Mouse (Mus musculus): ENCODE data around the gene Fbxw4.

Gene Fbxw4

GRCm38 (mm10) chr19:45615415-45616213 lies 44.5 kb downstream of the Fbxw4 start:
- DNase-seq (ENCODE audit: low read depth) = no peak

- no peak for DNase-seq (ENCODE audit: low read depth)
These were observed 45.2 kb downstream of the Fbxw4 start for GRCm38 (mm10) chr19:45614928-45615327.

- DNase-seq (ENCODE audit: low read depth) = no peak
These were observed 45.7 kb downstream of the Fbxw4 start for GRCm38 (mm10) chr19:45614375-45614774.

- no peak for DNase-seq (ENCODE audit: low read depth)
These were observed 49.3 kb downstream of the Fbxw4 start for GRCm38 (mm10) chr19:45610823-45611222.

- no peak for DNase-seq (ENCODE audit: low read depth)
These were observed 51.3 kb downstream of the Fbxw4 start for GRCm38 (mm10) chr19:45608648-45609339.

- no peak for DNase-seq (ENCODE audit: low read depth)
These were observed 52.6 kb downstream of the Fbxw4 start for GRCm38 (mm10) chr19:45607479-45607878.

GRCm38 (mm10) chr19:45606701-45607100 lies 53.4 kb downstream of the Fbxw4 start:
- DNase-seq (ENCODE audit: low read depth) = no peak

- DNase-seq (ENCODE audit: low read depth) = no peak
These were observed 57.5 kb downstream of the Fbxw4 start for GRCm38 (mm10) chr19:45602606-45603005.

GRCm38 (mm10) chr19:45597106-45597505 lies 63.0 kb downstream of the Fbxw4 start:
- no peak for DNase-seq (ENCODE audit: low read depth)

- no peak for DNase-seq (ENCODE audit: low read depth)
These were observed 63.7 kb downstream of the Fbxw4 start for GRCm38 (mm10) chr19:45596434-45596833.

- no peak for DNase-seq (ENCODE audit: low read depth)
These were observed 64.1 kb downstream of the Fbxw4 start for GRCm38 (mm10) chr19:45596019-45596418.

GRCm38 (mm10) chr19:45595481-45595880 lies 64.6 kb downstream of the Fbxw4 start:
- DNase-seq (ENCODE audit: low read depth) = no peak

GRCm38 (mm10) chr19:45594079-45594478 lies 66.0 kb downstream of the Fbxw4 start:
- no peak for DNase-seq (ENCODE audit: low read depth)

- no peak for DNase-seq (ENCODE audit: low read depth)
These were observed 67.2 kb downstream of the Fbxw4 start for GRCm38 (mm10) chr19:45592916-45593315.

- no peak for DNase-seq (ENCODE audit: low read depth)
These were observed 68.4 kb downstream of the Fbxw4 start for GRCm38 (mm10) chr19:45591704-45592103.

- no peak for DNase-seq (ENCODE audit: low read depth)
These were observed 70.4 kb downstream of the Fbxw4 start for GRCm38 (mm10) chr19:45589761-45590160.

GRCm38 (mm10) chr19:45587509-45588292 lies 72.4 kb downstream of the Fbxw4 start:
- DNase-seq (ENCODE audit: low read depth) = no peak

- no peak for DNase-seq (ENCODE audit: low read depth)
These were observed 73.3 kb downstream of the Fbxw4 start for GRCm38 (mm10) chr19:45586850-45587249.

GRCm38 (mm10) chr19:45584856-45585620 lies 75.1 kb downstream of the Fbxw4 start:
- no peak for DNase-seq (ENCODE audit: low read depth)

- no peak for DNase-seq (ENCODE audit: low read depth)
These were observed 77.0 kb downstream of the Fbxw4 start for GRCm38 (mm10) chr19:45583136-45583535.

- DNase-seq (ENCODE audit: low read depth) = no peak
These were observed 78.0 kb downstream of the Fbxw4 start for GRCm38 (mm10) chr19:45582161-45582560.

- DNase-seq (ENCODE audit: low read depth) = peak; percentile 76
These were observed 78.9 kb downstream of the Fbxw4 start for GRCm38 (mm10) chr19:45581257-45581656.
